Mouse (Mus musculus): Measurements from ENCODE around the gene Il1a. TPM values are rescaled to one million over a fixed set of nuclear protein-coding genes. Genes with fewer than 3 reads are reported as not detected.

The Il1a gene
- total RNA-seq (2023) = 1.7 and 2.1 TPM in 2 replicates

GRCm38 (mm10) chr2:129309836-129310235 is at the start of gene Il1a:
Gene Il1a, minus strand, starts transcription at chr2:129309972.

GRCm38 (mm10) chr2:129296671-129297588 is 12.8 kb downstream of the Il1a start, which contains the start of gene Ckap2l:
Gene Ckap2l, minus strand, starts transcription at chr2:129297212.

Other genes with a start within 250 kb of the Il1a start
- 1.6 and 1.9 TPM in 2 replicates for gene Ttl, start 244.0 kb downstream of the Il1a start, total RNA-seq (2023)
- 5.6 and 8.3 TPM in 2 replicates for gene Polr1b, start 209.0 kb downstream of the Il1a start, total RNA-seq (2023)
- gene Chchd5, start 180.3 kb downstream of the Il1a start, total RNA-seq (2023) = 6.8 and 7.1 TPM in 2 replicates
- gene Slc20a1, start 111.2 kb downstream of the Il1a start, total RNA-seq (2023) = 171 and 183 TPM in 2 replicates
- 25.7 and 28.6 TPM in 2 replicates for gene Ckap2l, start 12.8 kb downstream of the Il1a start, total RNA-seq (2023)
- gene Il1b, start 61.2 kb upstream of the Il1a start, total RNA-seq (2023) = 637 and 806 TPM in 2 replicates
- 0.47 TPM in 1 of 2 replicates, not detected in the other for gene F830045P16Rik, start 226.6 kb upstream of the Il1a start, total RNA-seq (2023)

Data from neutrophil, adult 65 days (primary cell).